Mouse (Mus musculus): Measurements from ENCODE around the gene Gfpt1.

DNA sequence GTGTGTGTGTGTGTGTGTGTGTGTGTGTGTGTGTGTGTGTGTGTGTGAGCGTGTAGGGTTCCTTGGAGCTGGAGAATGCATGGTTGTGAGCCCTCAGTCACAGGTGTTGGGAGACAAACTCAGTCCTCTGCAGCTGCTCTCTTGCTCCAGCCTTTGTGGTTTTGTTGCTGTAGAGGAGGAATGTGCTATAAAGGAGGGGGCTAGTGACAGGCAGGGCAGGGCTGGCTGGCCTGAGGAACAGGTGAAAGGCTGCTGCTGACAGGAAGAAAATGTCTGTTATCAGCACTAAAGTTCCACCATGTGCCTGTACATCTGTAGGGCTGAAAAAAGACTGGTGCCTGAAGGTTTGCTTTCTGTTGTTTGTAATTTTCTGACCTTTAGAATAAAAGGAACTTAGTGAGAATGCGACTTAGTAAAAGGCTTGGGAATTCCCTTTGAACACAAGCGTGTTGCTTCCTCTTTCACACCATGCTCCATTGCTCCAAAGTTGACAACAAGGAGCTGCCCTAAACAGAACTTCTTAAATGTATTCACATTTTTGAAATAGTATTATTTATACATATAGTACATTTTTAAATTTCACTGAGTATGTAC is 32.5 kb downstream of the Gfpt1 start:
- TF ChIP-seq CTCF (IDR thresholded peaks at IDR 0.05) (no peak), EP300 (IDR thresholded peaks at IDR 0.05) (no peak)

Measured in lung, postnatal 0 days (tissue).